Mouse (Mus musculus) left cerebral cortex, postnatal 4 days (tissue): ENCODE data around the gene M6pr. TPM values are rescaled to one million over a fixed set of nuclear protein-coding genes. Genes with fewer than 3 reads are reported as not detected.

ENCODE experiments used
- DNase-seq: peaks from one replicate; pipeline ENCODE4 v3.0.0-alpha.2; 2022
- intact Hi-C: fragments of 180-260 bp; cut with DNase I; formaldehyde crosslinking; loops from one replicate; pipeline ENCODE4 v1.15.1; 2025
- total RNA-seq, 2 experiments: library from RNA; stranded (reverse); gene quantifications; 2 replicates each; pipeline ENCODE4 v1.2.3; 2021

The M6pr gene
- total RNA-seq: 10 to 100 TPM; 35.2 to 38.2 TPM

GRCm38 (mm10) chr6:122308505-122309393 lies at the start of gene M6pr:
Gene M6pr (plus strand): TSS chr6:122308720.
- peak; percentile 95 for DNase-seq
- intact Hi-C loops: loop anchor here (10.0 kb wide), 1 partner anchor 744 kb away; no protein-coding TSS in a partner anchor

GRCm38 (mm10) chr6:122262543-122262942 lies 46.0 kb upstream of the M6pr start:
- intact Hi-C loops: no loop called here
- DNase-seq: no peak

- peak; percentile 95 for DNase-seq
- intact Hi-C loops: no loop called here
Measured at GRCm38 (mm10) chr6:122268561-122268960, 40.0 kb upstream of the M6pr start.

- no peak for DNase-seq
- intact Hi-C loops: no loop called here
Measured at GRCm38 (mm10) chr6:122269170-122269569, 39.4 kb upstream of the M6pr start.

GRCm38 (mm10) chr6:122270152-122270551 lies 38.4 kb upstream of the M6pr start:
- DNase-seq: no peak
- intact Hi-C loops: no loop called here

- no peak for DNase-seq
- intact Hi-C loops: no loop called here
Measured at GRCm38 (mm10) chr6:122274546-122274945, 34.0 kb upstream of the M6pr start.

GRCm38 (mm10) chr6:122276565-122276964 lies 32.0 kb upstream of the M6pr start:
- intact Hi-C loops: no loop called here
- DNase-seq: no peak

GRCm38 (mm10) chr6:122282782-122283181 lies 25.7 kb upstream of the M6pr start, which contains the start of gene Klrg1:
Gene Klrg1 (minus strand): TSS chr6:122282882.
- no peak for DNase-seq
- intact Hi-C loops: no loop called here

- intact Hi-C loops: no loop called here
- no peak for DNase-seq
Measured at GRCm38 (mm10) chr6:122283429-122283828, 25.1 kb upstream of the M6pr start.

GRCm38 (mm10) chr6:122284304-122284703 lies 24.2 kb upstream of the M6pr start:
- no peak for DNase-seq
- intact Hi-C loops: no loop called here

- DNase-seq: no peak
- intact Hi-C loops: no loop called here
Measured at GRCm38 (mm10) chr6:122284823-122285222, 23.7 kb upstream of the M6pr start.

GRCm38 (mm10) chr6:122288263-122288662 lies 20.3 kb upstream of the M6pr start:
- DNase-seq: no peak
- intact Hi-C loops: no loop called here

GRCm38 (mm10) chr6:122289313-122289712 lies 19.2 kb upstream of the M6pr start:
- intact Hi-C loops: no loop called here
- no peak for DNase-seq

GRCm38 (mm10) chr6:122290253-122290652 lies 18.3 kb upstream of the M6pr start:
- DNase-seq: no peak
- intact Hi-C loops: no loop called here

GRCm38 (mm10) chr6:122291264-122291663 lies 17.3 kb upstream of the M6pr start:
- DNase-seq: no peak
- intact Hi-C loops: no loop called here

GRCm38 (mm10) chr6:122291735-122292134 lies 16.8 kb upstream of the M6pr start:
- intact Hi-C loops: no loop called here
- no peak for DNase-seq

GRCm38 (mm10) chr6:122292184-122292583 lies 16.3 kb upstream of the M6pr start:
- DNase-seq: no peak
- intact Hi-C loops: no loop called here

- intact Hi-C loops: no loop called here
- DNase-seq: no peak
Measured at GRCm38 (mm10) chr6:122293121-122293520, 15.4 kb upstream of the M6pr start.

GRCm38 (mm10) chr6:122293796-122294195 lies 14.7 kb upstream of the M6pr start:
- intact Hi-C loops: no loop called here
- DNase-seq: no peak

GRCm38 (mm10) chr6:122294290-122294689 lies 14.2 kb upstream of the M6pr start:
- no peak for DNase-seq
- intact Hi-C loops: no loop called here

- no peak for DNase-seq
- intact Hi-C loops: no loop called here
Measured at GRCm38 (mm10) chr6:122295242-122295641, 13.3 kb upstream of the M6pr start.

GRCm38 (mm10) chr6:122296918-122297278 lies 11.6 kb upstream of the M6pr start:
- intact Hi-C loops: no loop called here
- DNase-seq: no peak
